Mouse (Mus musculus): ENCODE measurements around the gene Irf6.

GRCm38 (mm10) chr1:193146416-193146815 lies 6.5 kb upstream of the Irf6 start:
- TF ChIP-seq CTCF (IDR thresholded peaks at IDR 0.05; ENCODE audit: low read depth, low read length) (no peak), POLR2AphosphoS5 (IDR thresholded peaks at IDR 0.05; ENCODE audit: insufficient replicate concordance, low read depth, low read length) (no peak), GATA2 (IDR thresholded peaks at IDR 0.05; ENCODE audit: borderline replicate concordance, low read depth, low read length) (no peak)

Measured in G1E (cell line).